Mouse (Mus musculus) CD4-positive helper T cell, adult 2 months (primary cell): ENCODE data around the gene Igf2bp2.

Source experiments
- DNase-seq: peaks from one replicate; pipeline ENCODE4 v3.0.0-alpha.2; 2012; ENCODE audit warnings: low read depth, missing footprints, low spot score

Gene Igf2bp2

GRCm38 (mm10) chr16:22162512-22163455 is at the start of gene Igf2bp2:
Igf2bp2 (minus strand) TSS chr16:22163299.
- DNase-seq = no peak

GRCm38 (mm10) chr16:22203501-22203900 is 40.4 kb upstream of the Igf2bp2 start:
- no peak for DNase-seq

- no peak for DNase-seq
Measured at GRCm38 (mm10) chr16:22201858-22202257, 38.8 kb upstream of the Igf2bp2 start.

GRCm38 (mm10) chr16:22200476-22200875 is 37.4 kb upstream of the Igf2bp2 start:
- DNase-seq = no peak

- DNase-seq = no peak
Measured at GRCm38 (mm10) chr16:22187366-22187765, 24.3 kb upstream of the Igf2bp2 start.

- DNase-seq = no peak
Measured at GRCm38 (mm10) chr16:22185411-22185810, 22.3 kb upstream of the Igf2bp2 start.

- no peak for DNase-seq
Measured at GRCm38 (mm10) chr16:22184113-22184512, 21.0 kb upstream of the Igf2bp2 start.

- DNase-seq = no peak
Measured at GRCm38 (mm10) chr16:22182286-22182685, 19.2 kb upstream of the Igf2bp2 start.

GRCm38 (mm10) chr16:22178793-22179192 is 15.7 kb upstream of the Igf2bp2 start:
- no peak for DNase-seq

- no peak for DNase-seq
Measured at GRCm38 (mm10) chr16:22177999-22178398, 14.9 kb upstream of the Igf2bp2 start.

- DNase-seq = no peak
Measured at GRCm38 (mm10) chr16:22168731-22169130, 5.6 kb upstream of the Igf2bp2 start.

- no peak for DNase-seq
Measured at GRCm38 (mm10) chr16:22165556-22165955, 2.5 kb upstream of the Igf2bp2 start.

GRCm38 (mm10) chr16:22164446-22164845 is 1.3 kb upstream of the Igf2bp2 start:
- no peak for DNase-seq

- no peak for DNase-seq
Measured at GRCm38 (mm10) chr16:22163456-22163851, 355 bp upstream of the Igf2bp2 start.

- no peak for DNase-seq
Measured at GRCm38 (mm10) chr16:22162066-22162511, 1.0 kb downstream of the Igf2bp2 start.

- no peak for DNase-seq
Measured at GRCm38 (mm10) chr16:22161351-22162065, 1.6 kb downstream of the Igf2bp2 start.

GRCm38 (mm10) chr16:22160386-22161145 is 2.5 kb downstream of the Igf2bp2 start:
- DNase-seq = no peak

GRCm38 (mm10) chr16:22152941-22153444 is 10.1 kb downstream of the Igf2bp2 start:
- no peak for DNase-seq

GRCm38 (mm10) chr16:22151706-22152315 is 11.3 kb downstream of the Igf2bp2 start:
- DNase-seq = no peak

GRCm38 (mm10) chr16:22150421-22150820 is 12.7 kb downstream of the Igf2bp2 start:
- no peak for DNase-seq
